Mouse (Mus musculus) gastrocnemius, adult 2 months (tissue): ENCODE measurements around the gene Zfp64. TPM values are rescaled to one million over a fixed set of nuclear protein-coding genes. Genes with fewer than 3 reads are reported as not detected.

Experiments used
- DNase-seq: peaks from one replicate; pipeline ENCODE4 v3.0.0; 2022
- H3K27ac ChIP-seq: fragments of 200-600 bp; 2 replicates; pipeline ENCODE4 v1.8.1; 2022; ENCODE audit warnings: mild to moderate bottlenecking
- H3K4me3 ChIP-seq: fragments of 200-600 bp; 2 replicates; pipeline ENCODE4 v1.8.1; 2022; ENCODE audit warnings: mild to moderate bottlenecking, moderate library complexity
- CTCF ChIP-seq: fragments of 200-600 bp; IDR thresholded peaks from 2 replicates; pipeline ENCODE4 v1.8.1; 2022; ENCODE audit warnings: antibody characterized with exemption, mild to moderate bottlenecking, moderate library complexity
- intact Hi-C: fragments of 180-260 bp; cut with DNase I; formaldehyde crosslinking; loops from one replicate; pipeline ENCODE4 v1.15.1; 2025
- long read RNA-seq, 2 experiments: library from polyadenylated mRNA; stranded (forward); transcript quantifications; one replicate each; pipeline ENCODE4 v2.0.0; 2021
- total RNA-seq, 2 experiments: library from RNA; stranded (reverse); gene quantifications; 2 replicates each; pipeline ENCODE4 v1.2.3; 2021

Zfp64 gene
- total RNA-seq, result 1 to 10 TPM; 7.6 to 8.4 TPM
- long read RNA-seq, experiment 1, transcript Zfp64-201 (6 exons, 2,438 nt), result major isoform, 20 of 22 reads
- long read RNA-seq, experiment 1, partial matches to known transcripts, result 0 of 22 reads
- long read RNA-seq, experiment 1, other reads (novel, unspliced or antisense), result 1 of 22 reads
- long read RNA-seq, experiment 2, transcript Zfp64-203 (9 exons, 2,848 nt), result minor isoform, 5 of 28 reads
- long read RNA-seq, experiment 2, transcript Zfp64-201 (6 exons, 2,438 nt), result major isoform, 21 of 28 reads
- long read RNA-seq, experiment 2, partial matches to known transcripts, result 1 of 28 reads
- long read RNA-seq, experiment 2, other reads (novel, unspliced or antisense), result 1 of 28 reads

DNA sequence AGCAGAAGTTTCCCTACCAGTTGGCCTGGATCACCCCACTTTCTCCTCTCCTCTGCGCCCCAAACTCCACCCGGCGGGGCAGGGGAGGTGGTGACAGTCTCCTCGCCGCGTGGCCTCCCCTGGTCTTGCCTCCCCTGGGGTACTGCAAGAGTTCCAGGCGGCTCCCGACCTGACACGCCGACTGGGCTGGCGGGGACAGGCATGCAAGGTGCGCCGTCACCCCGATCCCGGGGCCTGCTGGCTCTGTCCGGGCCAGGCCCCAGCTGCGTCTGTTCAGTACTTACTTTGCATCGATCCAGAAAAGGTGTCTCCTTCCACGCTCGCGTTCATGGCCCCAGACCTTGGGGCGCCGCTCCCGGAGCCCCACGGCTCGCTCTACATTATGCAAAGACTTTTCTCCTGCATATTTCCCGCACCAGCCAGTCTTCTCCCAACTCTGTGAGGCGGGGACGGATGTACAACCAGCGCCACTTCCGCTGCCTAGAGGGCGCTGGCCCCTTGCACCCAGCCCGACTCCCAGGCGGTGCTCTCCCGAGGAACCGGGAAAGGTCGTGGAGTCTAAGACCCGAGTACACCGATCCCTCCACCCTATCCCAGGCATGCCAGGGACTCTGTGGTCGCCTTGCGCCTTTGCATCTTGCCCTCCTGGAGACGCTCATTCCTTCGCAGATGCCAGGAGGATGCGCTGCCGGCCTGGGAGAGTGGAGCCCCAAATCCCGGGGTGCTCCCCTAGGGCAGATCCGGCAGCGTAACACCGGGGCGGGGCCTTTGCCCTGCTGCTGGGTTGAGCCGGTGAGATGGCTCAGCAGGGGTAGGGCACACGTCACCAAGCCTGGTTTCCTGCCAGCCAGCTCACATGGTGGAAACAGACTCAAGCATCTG, at the start of gene Zfp64:
TSS of gene Zfp64 (minus strand) at position 753 of the 882 bp plus-strand sequence.
- H3K27ac ChIP-seq, result peak within 1 kb of the TSS; percentile 89
- peak; percentile 74 for TF ChIP-seq CTCF
- H3K4me3 ChIP-seq, result peak within 1 kb of the TSS; percentile 93
- DNase-seq, result peak; percentile 90
- intact Hi-C loops, result no loop called here

DNA sequence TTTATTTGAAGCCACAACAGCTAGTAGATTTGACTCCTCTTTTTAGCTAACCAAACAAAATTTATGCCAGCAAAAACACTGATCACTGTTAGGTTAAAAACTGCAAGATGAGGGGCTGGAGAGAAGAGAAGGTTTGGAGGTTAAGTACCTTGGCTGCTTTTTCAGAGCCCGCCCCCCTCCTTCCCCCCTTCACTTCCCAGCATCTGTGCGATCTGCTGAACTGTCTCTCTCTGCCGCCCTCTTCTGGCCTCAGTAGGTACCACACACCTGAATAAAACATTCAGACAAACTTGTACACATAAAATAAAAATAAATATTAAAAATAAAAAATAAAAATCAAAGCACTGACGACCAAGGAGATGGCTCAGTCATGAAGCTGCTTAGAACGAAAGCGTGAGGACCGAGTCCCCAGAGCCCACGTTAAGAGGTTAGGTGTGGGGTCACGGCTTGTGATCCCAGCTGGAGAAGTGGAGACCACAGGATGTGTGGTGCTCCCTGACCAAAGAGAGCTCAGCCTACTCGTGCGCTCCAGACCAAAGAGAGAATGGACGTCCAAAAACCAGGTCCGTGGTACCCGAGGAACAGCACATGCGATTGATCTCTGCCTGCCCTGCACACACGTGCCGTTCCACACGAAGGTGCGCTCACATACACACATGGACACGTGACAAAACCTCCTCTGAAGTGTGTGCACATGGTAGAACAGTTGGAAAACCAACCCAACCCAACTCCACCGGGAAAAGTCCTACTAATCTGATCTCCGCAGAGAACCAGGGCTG, 37.4 kb upstream of the Zfp64 start:
- peak; percentile 36 for DNase-seq
- peak; percentile 57 for TF ChIP-seq CTCF
- intact Hi-C loops, result no loop called here
- Histone ChIP-seq H3K4me3 (no peak overlapping the region), H3K27ac (no peak overlapping the region)

DNA sequence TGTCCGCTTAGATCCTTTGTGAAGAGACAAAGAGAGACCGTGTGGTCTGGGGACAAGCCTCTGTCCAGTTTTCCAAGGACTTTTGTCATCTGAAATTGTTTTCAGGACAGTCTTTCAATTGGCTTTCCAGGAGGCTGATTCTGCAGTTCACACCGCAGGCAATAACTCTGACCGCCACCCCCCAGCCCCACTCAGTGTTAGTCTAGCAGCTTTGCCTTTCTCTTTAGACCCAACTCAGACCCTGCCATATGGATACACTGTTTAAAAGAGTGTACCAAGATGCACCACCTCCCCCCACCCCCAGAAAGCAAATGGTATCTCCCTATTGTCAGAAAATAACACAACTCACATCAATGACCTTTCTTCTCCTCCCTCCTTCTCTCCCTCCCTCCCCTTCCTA, 35.6 kb upstream of the Zfp64 start:
- Histone ChIP-seq H3K27ac (no peak overlapping the region), H3K4me3 (no peak overlapping the region)
- intact Hi-C loops, result no loop called here
- no peak for TF ChIP-seq CTCF
- no peak for DNase-seq

DNA sequence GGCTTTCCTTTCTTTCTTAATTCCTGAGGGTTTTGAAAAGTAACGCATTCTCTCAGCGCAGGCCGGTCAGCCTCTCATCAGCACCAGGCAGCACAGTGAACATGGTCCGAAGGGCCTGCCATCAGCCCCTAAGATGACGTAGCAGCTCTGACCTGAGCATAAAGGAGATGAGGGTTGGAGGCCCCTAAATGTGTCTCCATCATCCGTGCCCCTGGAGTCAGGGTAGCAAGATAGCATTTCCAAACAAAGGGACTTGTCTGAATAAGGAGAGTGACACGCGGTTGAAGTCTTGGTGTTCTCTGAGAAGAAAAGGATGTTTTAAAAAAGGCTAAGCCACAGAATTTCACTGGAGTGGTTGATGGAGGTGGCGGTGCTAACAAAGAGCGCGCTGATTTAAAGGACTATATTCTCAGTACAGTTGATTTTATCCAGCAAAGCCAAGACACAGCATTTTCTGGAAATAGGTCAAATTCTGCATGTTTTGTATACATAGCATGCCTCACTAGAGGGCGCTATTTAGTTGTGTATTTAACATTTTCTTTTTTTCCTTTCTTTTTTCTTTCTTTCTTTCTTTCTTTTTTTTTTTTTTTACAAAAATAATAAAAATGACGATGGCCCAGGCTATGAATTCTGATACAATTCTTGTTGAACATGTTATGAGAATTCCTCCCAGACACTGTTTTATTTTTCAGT, 34.8 kb upstream of the Zfp64 start:
- DNase-seq, result no peak
- TF ChIP-seq CTCF, result peak; percentile 76
- intact Hi-C loops, result no loop called here

DNA sequence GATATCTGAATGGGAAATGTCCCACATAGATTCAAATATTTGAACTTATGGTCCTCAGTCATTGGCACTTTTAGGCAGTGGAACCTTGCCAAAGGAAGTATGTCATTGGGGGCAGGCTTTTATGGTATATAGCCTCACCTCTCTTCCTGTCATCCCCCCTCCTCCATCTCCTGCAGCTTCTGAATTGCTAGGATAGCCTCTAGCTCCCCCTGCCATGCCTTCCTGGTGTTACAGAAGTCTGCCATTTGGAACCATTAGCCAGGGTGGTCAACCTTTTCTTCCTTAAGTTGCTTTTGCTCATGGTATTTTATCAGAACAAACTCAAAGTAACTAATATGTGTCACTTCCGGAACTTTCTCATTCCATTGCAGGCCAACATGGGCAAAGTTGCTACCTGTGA, 32.7 kb upstream of the Zfp64 start:
- Histone ChIP-seq H3K27ac (no peak overlapping the region), H3K4me3 (no peak overlapping the region)
- no peak for DNase-seq
- intact Hi-C loops, result no loop called here
- TF ChIP-seq CTCF, result no peak

More for the DNA sequence above, 34.8 kb upstream of the Zfp64 start:
- Histone ChIP-seq H3K27ac (no peak overlapping the region), H3K4me3 (no peak overlapping the region)

DNA sequence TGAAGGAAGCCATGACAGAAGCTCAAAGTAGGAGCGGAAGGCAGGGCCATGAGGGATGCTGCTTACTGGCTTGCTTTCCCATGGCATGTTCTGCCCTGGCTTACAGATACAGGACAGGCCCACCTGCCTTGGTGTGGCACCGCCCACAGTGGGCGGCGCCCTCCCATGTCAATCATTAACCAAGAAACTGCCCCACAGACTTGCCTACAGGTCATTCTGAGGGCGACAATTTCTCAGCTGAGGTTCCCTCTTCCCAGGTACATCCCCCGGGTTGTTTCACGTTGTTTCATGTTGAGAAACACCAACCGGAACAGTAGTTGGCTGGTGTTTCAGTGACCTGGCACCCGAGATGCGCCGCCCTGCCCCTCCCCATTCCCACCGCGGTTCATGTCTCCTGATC, 32.0 kb upstream of the Zfp64 start:
- no peak for DNase-seq
- intact Hi-C loops, result no loop called here
- Histone ChIP-seq H3K27ac (no peak overlapping the region), H3K4me3 (no peak overlapping the region)
- no peak for TF ChIP-seq CTCF

DNA sequence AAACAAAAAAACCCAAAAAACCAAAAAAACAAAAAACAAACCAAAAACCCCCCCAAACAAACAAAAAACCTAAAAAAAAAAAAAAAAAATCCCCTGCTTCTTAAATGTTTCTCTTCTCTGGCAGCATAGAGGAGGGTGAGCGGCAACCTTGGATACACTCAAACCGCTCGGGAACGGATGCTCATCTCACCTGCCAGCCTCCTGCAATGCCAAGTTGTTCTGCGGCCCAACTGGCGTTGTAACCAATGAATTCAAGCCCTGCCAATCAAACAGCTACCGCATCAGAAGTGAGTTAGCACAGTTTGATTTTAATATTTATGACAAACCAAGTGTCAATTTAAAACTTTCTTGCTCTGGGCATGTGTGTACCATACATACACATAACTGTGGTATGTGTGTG, 26.6 kb upstream of the Zfp64 start:
- TF ChIP-seq CTCF, result no peak
- intact Hi-C loops, result no loop called here
- no peak overlapping the region for H3K4me3 ChIP-seq
- no peak overlapping the region for H3K27ac ChIP-seq
- no peak for DNase-seq

DNA sequence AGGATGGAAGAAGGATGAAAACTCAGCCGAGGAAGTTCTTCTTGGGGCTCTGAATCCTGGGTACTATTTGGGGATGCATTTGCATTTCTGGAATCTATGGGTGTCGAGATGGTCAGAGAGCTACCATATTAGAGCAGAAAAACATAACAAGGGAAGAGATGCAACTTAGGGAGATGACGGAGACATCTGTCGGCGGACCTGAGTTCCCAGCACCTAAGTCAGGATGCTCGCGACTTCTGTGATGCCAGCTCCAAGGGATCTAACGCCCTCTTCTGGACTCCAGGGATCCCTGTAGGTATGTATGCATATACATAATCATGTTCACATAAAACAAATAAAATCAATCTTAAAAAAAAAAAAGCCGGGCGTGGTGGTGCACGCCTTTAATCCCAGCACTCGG, 26.1 kb upstream of the Zfp64 start:
- DNase-seq, result no peak
- intact Hi-C loops, result no loop called here
- TF ChIP-seq CTCF, result no peak
- no peak overlapping the region for H3K27ac ChIP-seq
- H3K4me3 ChIP-seq, result no peak overlapping the region

DNA sequence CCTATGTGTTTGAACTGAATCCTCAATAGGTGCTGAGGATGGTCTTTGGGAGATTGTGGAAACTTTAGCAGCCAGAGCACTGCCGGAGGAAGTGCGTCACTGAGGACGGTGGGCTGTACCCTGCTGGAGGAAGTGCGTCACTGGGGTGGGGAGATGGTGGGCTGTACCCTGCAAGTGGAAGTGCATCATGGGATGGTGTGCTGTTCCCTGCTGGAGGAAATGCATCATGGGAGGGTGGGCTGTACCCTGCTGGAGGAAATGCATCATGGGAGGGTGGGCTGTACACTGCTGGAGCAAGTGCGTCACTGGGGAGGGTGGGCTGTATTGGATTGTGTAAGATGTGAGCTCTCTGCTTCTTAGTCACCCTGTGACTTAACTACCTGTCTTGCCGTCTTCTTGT, 25.5 kb upstream of the Zfp64 start:
- intact Hi-C loops, result no loop called here
- peak; percentile 23 for DNase-seq
- Histone ChIP-seq H3K27ac (no peak overlapping the region), H3K4me3 (no peak overlapping the region)
- TF ChIP-seq CTCF, result no peak

DNA sequence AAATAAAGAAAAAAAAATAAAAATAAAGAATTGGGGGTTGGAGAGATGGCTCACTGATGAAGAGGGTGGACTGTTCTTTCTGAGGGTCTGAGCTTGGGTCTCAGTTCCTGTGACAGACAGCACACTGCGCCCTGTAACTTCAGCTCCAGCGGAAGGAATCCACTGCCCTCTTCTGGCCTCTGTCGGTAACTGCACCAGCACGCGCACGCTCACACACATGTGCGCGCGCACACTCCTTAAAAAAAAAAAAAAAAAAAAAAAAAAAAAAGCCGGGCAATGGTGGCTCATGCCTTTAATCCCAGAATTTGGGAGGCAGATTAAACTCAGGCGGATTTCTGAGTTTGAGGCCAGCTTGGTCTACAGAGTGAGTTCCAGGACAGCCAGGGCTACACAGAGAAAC, 24.4 kb upstream of the Zfp64 start:
- no peak overlapping the region for H3K4me3 ChIP-seq
- TF ChIP-seq CTCF, result peak; percentile 28; the same call in 1 of the 2 replicates
- intact Hi-C loops, result no loop called here
- no peak overlapping the region for H3K27ac ChIP-seq
- no peak for DNase-seq

DNA sequence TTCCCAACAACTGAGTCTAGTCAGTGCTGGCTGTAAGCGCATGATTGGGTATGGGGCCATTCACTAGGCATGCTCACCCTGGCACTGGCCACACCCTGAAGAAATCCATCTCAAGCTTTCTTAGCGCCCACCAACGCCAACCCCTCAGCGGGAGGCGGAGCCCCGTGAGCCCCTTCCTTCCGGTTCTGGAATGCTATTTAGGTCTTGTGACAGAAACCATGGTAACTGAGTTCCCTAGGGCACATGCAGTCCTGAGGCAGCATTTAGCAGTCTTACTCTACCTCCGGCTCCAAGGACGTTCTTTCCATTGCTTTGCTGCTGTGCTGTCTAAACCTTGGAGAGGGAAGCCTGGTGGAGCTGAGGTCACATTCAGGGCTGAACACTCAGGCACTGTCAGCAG, 22.6 kb upstream of the Zfp64 start:
- no peak for DNase-seq
- intact Hi-C loops, result no loop called here
- no peak for TF ChIP-seq CTCF
- Histone ChIP-seq H3K4me3 (no peak overlapping the region), H3K27ac (no peak overlapping the region)

DNA sequence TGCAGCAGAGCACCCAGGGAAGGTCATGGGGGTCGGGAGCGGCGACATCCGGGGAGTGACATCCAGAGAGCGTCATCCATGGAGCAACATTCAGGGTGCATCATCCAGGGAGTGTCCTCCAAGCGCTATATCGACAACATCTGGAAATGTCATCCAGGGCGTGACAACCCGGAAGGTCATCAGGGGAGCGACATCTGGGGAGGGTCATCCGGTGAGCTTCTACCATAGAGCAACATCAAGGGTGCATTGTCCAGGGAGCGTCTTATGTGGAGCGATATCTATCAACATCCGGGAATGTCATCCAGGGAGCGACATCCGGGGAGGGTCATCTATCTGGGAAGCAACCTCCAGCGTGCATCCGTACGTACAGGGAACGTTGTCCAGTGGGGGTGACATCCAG, 14.7 kb upstream of the Zfp64 start:
- no peak for DNase-seq
- no peak for TF ChIP-seq CTCF
- intact Hi-C loops, result no loop called here
- Histone ChIP-seq H3K4me3 (no peak overlapping the region), H3K27ac (no peak overlapping the region)
